Mouse (Mus musculus) layer of hippocampus, adult 11-12 months (tissue): ENCODE data around the gene Ginm1.

Experiments
- DNase-seq: peaks from one replicate; pipeline ENCODE4 v3.0.0; 2022; ENCODE audit warnings: low spot score

Ginm1 gene

GRCm38 (mm10) chr10:7792751-7793385, at the start of gene Ginm1, which contains the start of gene Ppil4:
Gene Ginm1, minus strand, starts transcription at chr10:7792824.
Gene Ppil4, plus strand, starts transcription at chr10:7792891.
- DNase-seq = peak; percentile 89

- peak; percentile 56 for DNase-seq
Measured at GRCm38 (mm10) chr10:7841571-7842080, 49.0 kb upstream of the Ginm1 start.

GRCm38 (mm10) chr10:7840785-7841184, 48.2 kb upstream of the Ginm1 start:
- DNase-seq = no peak

- DNase-seq = no peak
Measured at GRCm38 (mm10) chr10:7840353-7840733, 47.7 kb upstream of the Ginm1 start.

- no peak for DNase-seq
Measured at GRCm38 (mm10) chr10:7839551-7840352, 47.1 kb upstream of the Ginm1 start.

GRCm38 (mm10) chr10:7838874-7839421, 46.3 kb upstream of the Ginm1 start:
- DNase-seq = no peak

GRCm38 (mm10) chr10:7838036-7838435, 45.4 kb upstream of the Ginm1 start:
- DNase-seq = no peak

- no peak for DNase-seq
Measured at GRCm38 (mm10) chr10:7837446-7837845, 44.8 kb upstream of the Ginm1 start.

- DNase-seq = no peak
Measured at GRCm38 (mm10) chr10:7836902-7837301, 44.3 kb upstream of the Ginm1 start.

GRCm38 (mm10) chr10:7834671-7835225, 42.1 kb upstream of the Ginm1 start:
- no peak for DNase-seq

- no peak for DNase-seq
Measured at GRCm38 (mm10) chr10:7833377-7834165, 40.9 kb upstream of the Ginm1 start.

GRCm38 (mm10) chr10:7832171-7832676, 39.6 kb upstream of the Ginm1 start, which contains the start of gene Zc3h12d:
Gene Zc3h12d, plus strand, starts transcription at chr10:7832470.
- no peak for DNase-seq

- DNase-seq = no peak
Measured at GRCm38 (mm10) chr10:7826106-7826505, 33.5 kb upstream of the Ginm1 start.

- no peak for DNase-seq
Measured at GRCm38 (mm10) chr10:7825281-7825665, 32.6 kb upstream of the Ginm1 start.

- DNase-seq = no peak
Measured at GRCm38 (mm10) chr10:7824663-7825280, 32.1 kb upstream of the Ginm1 start.

- DNase-seq = no peak
Measured at GRCm38 (mm10) chr10:7821981-7822380, 29.4 kb upstream of the Ginm1 start.

GRCm38 (mm10) chr10:7820171-7820570, 27.5 kb upstream of the Ginm1 start:
- DNase-seq = no peak

GRCm38 (mm10) chr10:7819603-7820002, 27.0 kb upstream of the Ginm1 start:
- no peak for DNase-seq

- DNase-seq = no peak
Measured at GRCm38 (mm10) chr10:7819156-7819555, 26.5 kb upstream of the Ginm1 start.

GRCm38 (mm10) chr10:7818676-7819075, 26.1 kb upstream of the Ginm1 start:
- DNase-seq = no peak

GRCm38 (mm10) chr10:7816476-7816875, 23.9 kb upstream of the Ginm1 start:
- DNase-seq = no peak
